Mouse (Mus musculus) heart, adult 2 months (tissue): Measurements from ENCODE around the gene Tubb3.

Experiments
- CTCF ChIP-seq: fragments of 200-600 bp; IDR thresholded peaks from 2 replicates; pipeline ENCODE4 v1.8.1; 2022; ENCODE audit warnings: antibody characterized with exemption, mild to moderate bottlenecking, moderate library complexity
- EP300 ChIP-seq: fragments of 200-500 bp; IDR thresholded peaks from 2 replicates; pipeline ENCODE4 v1.6.1; 2011; ENCODE audit warnings: low read depth, low read length, control low read depth; ENCODE audit not compliant: insufficient read depth

DNA sequence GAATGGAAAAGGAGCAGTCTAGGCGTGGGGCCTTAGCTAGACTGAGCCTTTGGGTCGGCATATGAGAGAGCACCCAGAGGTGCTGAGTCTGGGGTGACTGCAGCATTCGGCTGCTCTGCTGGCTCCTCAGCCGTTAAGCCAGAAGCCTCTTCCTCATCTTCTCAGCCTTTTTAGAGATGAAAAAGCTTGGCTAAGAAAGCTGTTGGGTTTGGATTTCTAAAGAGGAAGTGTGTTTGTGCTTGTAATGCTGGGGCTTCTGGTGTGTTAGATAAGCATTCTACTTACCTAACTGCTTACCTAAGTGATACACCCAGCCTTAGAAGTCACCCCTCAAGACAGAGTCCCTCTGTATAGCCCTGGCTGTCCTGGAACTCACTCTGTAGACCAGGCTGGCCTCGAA lies 39.6 kb downstream of the Tubb3 start:
- TF ChIP-seq CTCF (no peak), EP300 (no peak)
